8 mouse cellular contexts compared by ENCODE assay signal in genomic region chr8:64947698-64948034, GRCm38 (mm10). TPM values are rescaled to one million over a fixed set of nuclear protein-coding genes. Genes with fewer than 3 reads are reported as not detected.
DNase-seq lines count a peak whose midpoint lies in the region; ATAC-seq and TF ChIP-seq lines count a peak whose summit lies in the region.

No protein-coding gene starts in this region.

- H3K9ac ChIP-seq in heart, embryonic 14.5 days (ENCODE audit: low read length) = peak overlapping the region; percentile 80
- peak overlapping the region; percentile 87 for H3K9ac ChIP-seq in ES-E14 (ENCODE audit: insufficient read depth, low read depth, low read length, poor library complexity, severe bottlenecking)
- peak overlapping the region; percentile 75 for H3K9ac ChIP-seq in forebrain, embryonic 16.5 days (replicated peaks; ENCODE audit: low read depth, low read length)
- peak overlapping the region; percentile 69 for H3K9ac ChIP-seq in liver, postnatal 0 days (replicated peaks)

- no peaks in the 10 kb centered on the region for H3K9me3 ChIP-seq in heart, embryonic 14.5 days (ENCODE audit: control insufficient read depth, low read length)
- H3K9me3 ChIP-seq in ES-E14 (ENCODE audit: control insufficient read depth, insufficient read depth, low read depth, low read length) = no peaks in the 10 kb centered on the region
- H3K9me3 ChIP-seq in forebrain, embryonic 16.5 days (ENCODE audit: control insufficient read depth, low read length) = no peaks in the 10 kb centered on the region; the same call in 1 of the 2 replicates
- H3K9me3 ChIP-seq in liver, postnatal 0 days (ENCODE audit: low read length) = no peaks in the 10 kb centered on the region

- in situ Hi-C loops in ES-E14 (cut with MboI; ENCODE audit: low sequenced_read_pairs in 2 of 2, unreplicated experiment in 2 of 2) = loop anchor here in 1 of 2 experiments (10.0 kb wide), 1 partner anchor 333 kb away; no protein-coding TSS in a partner anchor

- TF ChIP-seq EP300 in liver, postnatal 0 days (IDR thresholded peaks at IDR 0.05; ENCODE audit: low read depth) = no peak

- no peak for ATAC-seq in heart, embryonic 14.5 days (ENCODE audit: insufficient number of reproducible peaks, insufficient read depth, low FRiP score, low read depth)
- no peak for ATAC-seq in forebrain, embryonic 16.5 days
- no peak for ATAC-seq in liver, postnatal 0 days
- no peak for ATAC-seq in activated CD4-positive, CD25-positive, alpha-beta regulatory T cell, adult 4 months

- no peak for TF ChIP-seq CTCF in liver, postnatal 0 days (IDR thresholded peaks at IDR 0.05; ENCODE audit: low read depth)

- peak overlapping the region in 1 of 2 experiments; percentile 87; a peak in 3 of 4 replicates for H3K27ac ChIP-seq in heart, embryonic 14.5 days (replicated peaks in 1 of 2; ENCODE audit: control insufficient read depth in 1 of 2, insufficient read depth in 1 of 2, low read depth in 2 of 2, low read length in 2 of 2)
- no peak overlapping the region for H3K27ac ChIP-seq in ES-E14 (ENCODE audit: insufficient read depth, low read depth, low read length, poor library complexity, severe bottlenecking)
- peak overlapping the region; percentile 80 for H3K27ac ChIP-seq in forebrain, embryonic 16.5 days (ENCODE audit: low read length)
- peak overlapping the region; percentile 96 for H3K27ac ChIP-seq in liver, postnatal 0 days (ENCODE audit: low read depth)

- H3K4me3 ChIP-seq in heart, embryonic 14.5 days (ENCODE audit: control insufficient read depth in 1 of 2, insufficient read depth in 1 of 2, low read depth in 1 of 2, low read length in 2 of 2) = peak overlapping the region; percentile 62 to 83
- H3K4me3 ChIP-seq in ES-E14 (ENCODE audit: insufficient read depth in 1 of 2, low read depth in 1 of 2, low read length in 2 of 2, poor library complexity in 1 of 2, severe bottlenecking in 1 of 2) = peak overlapping the region; percentile 83 to 92
- peak overlapping the region; percentile 91 for H3K4me3 ChIP-seq in forebrain, embryonic 16.5 days (replicated peaks; ENCODE audit: low read length)
- peak overlapping the region; percentile 76 for H3K4me3 ChIP-seq in liver, postnatal 0 days (ENCODE audit: low read depth, low read length)

- no peak for DNase-seq in heart, postnatal 25 days (ENCODE audit: low spot score)
- DNase-seq in ES-E14 (ENCODE audit: low read depth, low spot score) = no peak
- DNase-seq in liver, postnatal 0 days = no peak
- DNase-seq in urinary bladder, postnatal 36 days (ENCODE audit: low spot score in 2 of 2) = no peak
- no peak for DNase-seq in embryo, embryonic 11 days

- WGBS in heart, embryonic 14.5 days = 10% methylated on average over 10 of the region's 10 CpGs
- 8% methylated on average over 10 of the region's 10 CpGs for WGBS in forebrain, embryonic 16.5 days
- WGBS in liver, postnatal 0 days (ENCODE audit: insufficient replicate concordance) = 8% methylated on average over 10 of the region's 10 CpGs

- H3K4me1 ChIP-seq in heart, embryonic 14.5 days (ENCODE audit: control insufficient read depth in 2 of 2, insufficient read depth in 2 of 2, low read length in 2 of 2) = peaks cover 0 to 2% of the 10 kb centered on the region in 2 experiments; a peak in 1 of 4 replicates
- H3K4me1 ChIP-seq in ES-E14 (ENCODE audit: control insufficient read depth in 2 of 2, insufficient read depth in 2 of 2, low read length in 2 of 2, poor library complexity in 1 of 2) = peaks cover 2 to 7% of the 10 kb centered on the region in 2 experiments; a peak in 2 of 4 replicates
- H3K4me1 ChIP-seq in forebrain, embryonic 16.5 days (replicated peaks; ENCODE audit: control insufficient read depth, insufficient read depth, low read length) = peaks cover 4% of the 10 kb centered on the region; the same call in 1 of the 2 replicates
- peaks cover 4% of the 10 kb centered on the region; the same call in 1 of the 2 replicates for H3K4me1 ChIP-seq in liver, postnatal 0 days (ENCODE audit: insufficient read depth)

- intact Hi-C loops in heart, postnatal 25 days (cut with DNase I) = no loop called here

- H3K4me2 ChIP-seq in heart, embryonic 14.5 days (ENCODE audit: low read length) = peak overlapping the region; percentile 70
- peak overlapping the region; percentile 62 for H3K4me2 ChIP-seq in forebrain, embryonic 16.5 days (ENCODE audit: low read length)
- H3K4me2 ChIP-seq in liver, postnatal 0 days (ENCODE audit: low read depth, low read length) = peak overlapping the region; percentile 75

- H3K36me3 ChIP-seq in heart, embryonic 14.5 days (ENCODE audit: control insufficient read depth, insufficient read depth, low read length) = no peaks in the 10 kb centered on the region
- H3K36me3 ChIP-seq in ES-E14 (ENCODE audit: control insufficient read depth, insufficient read depth, low read length, poor library complexity, severe bottlenecking) = no peaks in the 10 kb centered on the region
- H3K36me3 ChIP-seq in forebrain, embryonic 16.5 days (ENCODE audit: control insufficient read depth, insufficient read depth) = no peaks in the 10 kb centered on the region
- no peaks in the 10 kb centered on the region; the same call in 1 of the 2 replicates for H3K36me3 ChIP-seq in liver, postnatal 0 days (replicated peaks; ENCODE audit: insufficient read depth, low read length)

- H3K27me3 ChIP-seq in heart, embryonic 14.5 days (ENCODE audit: control insufficient read depth, insufficient read depth, low read length) = peaks cover 7% of the 10 kb centered on the region
- H3K27me3 ChIP-seq in forebrain, embryonic 16.5 days (replicated peaks; ENCODE audit: control insufficient read depth, insufficient read depth, low read length) = peaks cover 2% of the 10 kb centered on the region; the same call in 1 of the 2 replicates
- no peaks in the 10 kb centered on the region for H3K27me3 ChIP-seq in liver, postnatal 0 days (ENCODE audit: insufficient read depth, low read length)

TF ChIP-seq in ES-E14, 5 proteins besides CTCF, POLR2A, EP300 and RAD21:
- no peak for TF ChIP-seq MAFK (IDR thresholded peaks at IDR 0.05; ENCODE audit: insufficient read depth, low read depth, low read length)
- TF ChIP-seq HCFC1 (IDR thresholded peaks at IDR 0.05; ENCODE audit: borderline replicate concordance, insufficient read depth, low read length) = no peak
- TF ChIP-seq ZC3H11A (IDR thresholded peaks at IDR 0.05; ENCODE audit: borderline replicate concordance, low read depth, low read length) = no peak
- no peak for TF ChIP-seq ZNF384 (IDR thresholded peaks at IDR 0.05; ENCODE audit: low read depth, low read length)
- TF ChIP-seq CHD2 (IDR thresholded peaks at IDR 0.05; ENCODE audit: low read depth, low read length) = no peak
TF ChIP-seq in ES-E14: peak in this region for 0.

RNA-seq across cellular contexts. Expression of gene Tmem192, which starts 0.7 kb away (rescaled TPM):
- polyA plus RNA-seq in heart, embryonic 14.5 days (2014; fragmentation: Nextera tagmentation; extraction: Ambion mirVana) = 30.6 and 34.8 TPM in 2 replicates
- 10 to 100 TPM; 15.4 to 18.7 TPM for total RNA-seq in heart, postnatal 25 days (2021)
- total RNA-seq in ES-E14 (2012; rRNA removed) = 13.1 and 13.2 TPM in 2 replicates
- 20.9 and 25.0 TPM in 2 replicates for polyA plus RNA-seq in forebrain, embryonic 16.5 days (2015; fragmentation: Nextera tagmentation; extraction: Ambion mirVana)
- 18.4 and 20.2 TPM in 2 replicates for polyA plus RNA-seq in liver, postnatal 0 days (2015; fragmentation: Nextera tagmentation; extraction: Ambion mirVana)
- 10 to 100 TPM; 56.5 to 65.3 TPM for polyA plus RNA-seq in activated CD4-positive, CD25-positive, alpha-beta regulatory T cell, adult 4 months (2017; shearing (Covaris generic))

RNA-seq across cellular contexts. Expression of gene Trim75, which starts 40.0 kb away (rescaled TPM):
- polyA plus RNA-seq in heart, embryonic 14.5 days (2014; fragmentation: Nextera tagmentation; extraction: Ambion mirVana) = 0.11 TPM in 1 of 2 replicates, not detected in the other
- not detected for total RNA-seq in heart, postnatal 25 days (2021)
- 0.18 and 0.32 TPM in 2 replicates for total RNA-seq in ES-E14 (2012; rRNA removed)
- polyA plus RNA-seq in forebrain, embryonic 16.5 days (2015; fragmentation: Nextera tagmentation; extraction: Ambion mirVana) = 0.34 TPM in 1 of 2 replicates, not detected in the other
- polyA plus RNA-seq in liver, postnatal 0 days (2015; fragmentation: Nextera tagmentation; extraction: Ambion mirVana) = not detected in 2 replicates
- polyA plus RNA-seq in activated CD4-positive, CD25-positive, alpha-beta regulatory T cell, adult 4 months (2017; shearing (Covaris generic)) = under 1 TPM in 1 of 2 experiments, not detected in 1; 0.42 TPM
